Mouse (Mus musculus) lung, adult 2 months (tissue): ENCODE results near the gene Epgn.

Experiments
- CTCF ChIP-seq: fragments of 200-500 bp; IDR thresholded peaks from 2 replicates; pipeline ENCODE4 v1.5.1; 2011; ENCODE audit warnings: mild to moderate bottlenecking, low read length, control low read depth; ENCODE audit not compliant: insufficient read depth
- POLR2A ChIP-seq: fragments of 200-500 bp; IDR thresholded peaks from 2 replicates; pipeline ENCODE4 v1.6.1; 2011; ENCODE audit warnings: low read depth, mild to moderate bottlenecking, control low read depth, low read length, borderline replicate concordance; ENCODE audit errors: extremely low read depth

DNA sequence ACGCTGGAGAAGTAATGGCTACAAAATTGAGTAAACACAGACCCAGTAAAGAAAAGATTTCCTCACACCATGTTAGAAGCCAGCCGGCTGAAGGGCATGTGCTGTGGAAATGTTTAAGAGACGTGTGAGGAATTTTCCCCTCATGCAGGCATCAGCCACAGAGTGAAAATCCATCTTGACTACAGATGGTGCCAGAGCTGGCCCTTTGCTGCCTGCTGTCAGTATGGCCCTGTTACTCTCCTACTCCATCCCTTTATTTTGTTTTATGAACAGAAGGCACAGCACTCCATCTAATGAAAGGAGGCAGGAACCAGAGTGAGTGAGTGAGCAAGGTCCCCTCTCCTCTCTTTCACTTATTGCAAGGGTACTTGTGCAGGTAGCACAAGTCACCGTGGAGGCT lies 45.1 kb downstream of the Epgn start:
- no peak for TF ChIP-seq CTCF
- TF ChIP-seq POLR2A = no peak
